ENCODE assay signal across 8 mouse cellular contexts in genomic region chr9:120570741-120571592, GRCm38 (mm10). TPM values are rescaled to one million over a fixed set of nuclear protein-coding genes. Genes with fewer than 3 reads are reported as not detected.
DNase-seq lines count a peak whose midpoint lies in the region; ATAC-seq and TF ChIP-seq lines count a peak whose summit lies in the region.

Gene Rpl14 (plus strand): TSS chr9:120571444.

- peak; percentile 95 for ATAC-seq in kidney, embryonic 16.5 days (ENCODE audit: low FRiP score, low TSS enrichment)

- H3K36me3 ChIP-seq in heart, embryonic 10.5 days: peaks cover 37% of the 10 kb centered on the region
- peaks cover 34% of the 10 kb centered on the region for H3K36me3 ChIP-seq in kidney, embryonic 16.5 days (ENCODE audit: insufficient read depth, low read length)
- H3K36me3 ChIP-seq in liver, adult 2 months (ENCODE audit: control insufficient read depth, insufficient read depth, low read length): peaks cover 23% of the 10 kb centered on the region; the same call in 1 of the 2 replicates
- peaks cover 35% of the 10 kb centered on the region for H3K36me3 ChIP-seq in myocyte (ENCODE audit: control insufficient read depth, insufficient read depth)
- H3K36me3 ChIP-seq in splenic B cell, adult 2 months (ENCODE audit: control insufficient read depth, insufficient read depth, low read length, poor library complexity, severe bottlenecking): peaks cover 4% of the 10 kb centered on the region

- WGBS in heart, embryonic 10.5 days: 5% methylated on average over 43 of the region's 43 CpGs
- WGBS in kidney, embryonic 16.5 days: 5% methylated on average over 43 of the region's 43 CpGs
- 3% methylated on average over 43 of the region's 43 CpGs for WGBS in liver, adult 2 months

- H3K4me3 ChIP-seq in bone marrow macrophage, adult 2 months (ENCODE audit: insufficient read depth, low read length): peak within 1 kb of the TSS; percentile 89
- H3K4me3 ChIP-seq in embryonic fibroblast, embryonic 13.5 days (ENCODE audit: insufficient read depth, low read length): peak within 1 kb of the TSS; percentile 98
- H3K4me3 ChIP-seq in heart, embryonic 10.5 days: peak within 1 kb of the TSS; percentile 98
- peak within 1 kb of the TSS; percentile 70 for H3K4me3 ChIP-seq in kidney, embryonic 16.5 days (ENCODE audit: low read length)
- peak within 1 kb of the TSS; percentile 95 for H3K4me3 ChIP-seq in liver, adult 2 months (ENCODE audit: insufficient read depth, low read depth, low read length)
- peak within 1 kb of the TSS; percentile 86 for H3K4me3 ChIP-seq in myocyte

- no peak for TF ChIP-seq CTCF in bone marrow macrophage, adult 2 months (IDR thresholded peaks at IDR 0.05; ENCODE audit: low read depth, low read length)
- TF ChIP-seq CTCF in embryonic fibroblast, embryonic 13.5 days (IDR thresholded peaks at IDR 0.05; ENCODE audit: borderline replicate concordance, insufficient read depth, low read length): no peak
- no peak for TF ChIP-seq CTCF in liver, adult 2 months (IDR thresholded peaks at IDR 0.05; ENCODE audit: low read depth, low read length)

- H3K4me2 ChIP-seq in kidney, embryonic 16.5 days (replicated peaks; ENCODE audit: low read depth, low read length): peak within 1 kb of the TSS; percentile 87
- H3K4me2 ChIP-seq in myocyte (ENCODE audit: low read depth): peak within 1 kb of the TSS; percentile 98

- peak within 1 kb of the TSS; percentile 81 for H3K9ac ChIP-seq in kidney, embryonic 16.5 days (replicated peaks; ENCODE audit: low read length)
- H3K9ac ChIP-seq in liver, adult 2 months (ENCODE audit: low read depth, low read length): peak within 1 kb of the TSS; percentile 99

- H3K79me2 ChIP-seq in liver, adult 2 months (ENCODE audit: control insufficient read depth, insufficient read depth, low read length): peaks cover 10% of the 10 kb centered on the region; the same call in 1 of the 2 replicates
- H3K79me2 ChIP-seq in myocyte (ENCODE audit: control insufficient read depth, insufficient read depth): peaks cover 23% of the 10 kb centered on the region

- peak within 1 kb of the TSS; percentile 71 for H3ac ChIP-seq in myocyte (ENCODE audit: control insufficient read depth, insufficient read length)

- H3K4me1 ChIP-seq in bone marrow macrophage, adult 2 months (ENCODE audit: control insufficient read depth, insufficient read depth, low read length): peaks cover 12% of the 10 kb centered on the region
- H3K4me1 ChIP-seq in embryonic fibroblast, embryonic 13.5 days (ENCODE audit: control insufficient read depth, insufficient read depth, low read length): peaks cover 5% of the 10 kb centered on the region
- peaks cover 21% of the 10 kb centered on the region for H3K4me1 ChIP-seq in heart, embryonic 10.5 days
- peaks cover 17% of the 10 kb centered on the region for H3K4me1 ChIP-seq in kidney, embryonic 16.5 days (ENCODE audit: insufficient read depth, low read length)
- H3K4me1 ChIP-seq in liver, adult 2 months (ENCODE audit: control insufficient read depth, insufficient read depth, low read length): peaks cover 5% of the 10 kb centered on the region

- H3K27me3 ChIP-seq in heart, embryonic 10.5 days (ENCODE audit: insufficient read depth, poor library complexity, severe bottlenecking): no peaks in the 10 kb centered on the region
- no peaks in the 10 kb centered on the region for H3K27me3 ChIP-seq in kidney, embryonic 16.5 days (ENCODE audit: insufficient read depth, low read length)
- no peaks in the 10 kb centered on the region for H3K27me3 ChIP-seq in liver, adult 2 months (ENCODE audit: control insufficient read depth, insufficient read depth, low read length)
- H3K27me3 ChIP-seq in myocyte (ENCODE audit: control insufficient read depth, insufficient read depth, insufficient read length): no peaks in the 10 kb centered on the region
- H3K27me3 ChIP-seq in splenic B cell, adult 2 months (ENCODE audit: control insufficient read depth, insufficient read depth, low read length, poor library complexity, severe bottlenecking): no peaks in the 10 kb centered on the region; the same call in 1 of the 2 replicates

- peak; percentile 96 for DNase-seq in A20 (ENCODE audit: low read depth, low spot score)
- peak; percentile 99 for DNase-seq in heart, embryonic 10.5 days (ENCODE audit: low spot score)
- DNase-seq in liver, adult 2 months (ENCODE audit: extremely low read depth, low read depth, low spot score): peak; percentile 85
- DNase-seq in splenic B cell, adult 2 months (ENCODE audit: low read depth, low spot score): peak; percentile 98

- H3K27ac ChIP-seq in bone marrow macrophage, adult 2 months (ENCODE audit: insufficient read depth, low read depth, low read length): peak within 1 kb of the TSS; percentile 94
- peak within 1 kb of the TSS; percentile 51 for H3K27ac ChIP-seq in embryonic fibroblast, embryonic 13.5 days (ENCODE audit: insufficient read depth, low read length)
- H3K27ac ChIP-seq in heart, embryonic 10.5 days: peak within 1 kb of the TSS; percentile 99
- peak within 1 kb of the TSS; percentile 74 for H3K27ac ChIP-seq in kidney, embryonic 16.5 days (ENCODE audit: low read length)
- H3K27ac ChIP-seq in liver, adult 2 months (replicated peaks; ENCODE audit: insufficient read depth, low read depth, low read length): peak within 1 kb of the TSS; percentile 81

- H3K9me3 ChIP-seq in heart, embryonic 10.5 days: no peaks in the 10 kb centered on the region
- H3K9me3 ChIP-seq in kidney, embryonic 16.5 days (ENCODE audit: low read length): no peaks in the 10 kb centered on the region

- no peak for TF ChIP-seq POLR2A in bone marrow macrophage, adult 2 months (IDR thresholded peaks at IDR 0.05; ENCODE audit: borderline replicate concordance, low read depth, low read length)
- peak; percentile 86 for TF ChIP-seq POLR2A in embryonic fibroblast, embryonic 13.5 days (IDR thresholded peaks at IDR 0.05; ENCODE audit: low read depth, low read length)
- peak; percentile 87; the same call in 1 of the 2 replicates for TF ChIP-seq POLR2A in liver, adult 2 months (IDR thresholded peaks at IDR 0.05; ENCODE audit: extremely low read depth, insufficient read depth, low read length)
- TF ChIP-seq POLR2A in myocyte (IDR thresholded peaks at IDR 0.05; ENCODE audit: insufficient read length, low read depth): peak; percentile 99

TF ChIP-seq in myocyte, 11 proteins besides CTCF, POLR2A, EP300 and RAD21:
- TF ChIP-seq MYOG (IDR thresholded peaks at IDR 0.05; ENCODE audit: control insufficient read depth in 1 of 3, insufficient read depth in 1 of 3, insufficient read length in 2 of 3, low read depth in 2 of 3): peak in 1 of 3 experiments; percentile 38
- TF ChIP-seq POLR2AphosphoS2 (IDR thresholded peaks at IDR 0.05; ENCODE audit: insufficient read length, low read depth): peak; percentile 99
- peak; percentile 12 for TF ChIP-seq USF1 (IDR thresholded peaks at IDR 0.05; ENCODE audit: low read depth)
- TF ChIP-seq TCF12 (IDR thresholded peaks at IDR 0.05; ENCODE audit: insufficient read depth, poor library complexity, severe bottlenecking): no peak
- TF ChIP-seq MAX (IDR thresholded peaks at IDR 0.05; ENCODE audit: low read depth): peak; percentile 85
- no peak for TF ChIP-seq E2F4 (IDR thresholded peaks at IDR 0.05; ENCODE audit: insufficient read depth)
- no peak for TF ChIP-seq CEBPB (IDR thresholded peaks at IDR 0.05; ENCODE audit: insufficient read depth, poor library complexity, severe bottlenecking)

RNA-seq across cellular contexts. Expression of gene Rpl14, which starts in this region (rescaled TPM):
- polyA plus RNA-seq in bone marrow macrophage, adult 2 months (2012; ENCODE audit: insufficient read depth, insufficient read length, missing spikeins): 711 and 874 TPM in 2 replicates
- polyA plus RNA-seq in embryonic fibroblast, embryonic 13.5 days (2011; ENCODE audit: insufficient read length, low read depth, missing spikeins): 830 and 831 TPM in 2 replicates
- 536 and 638 TPM in 2 replicates for polyA plus RNA-seq in heart, embryonic 10.5 days (2016; fragmentation: Nextera tagmentation; extraction: Ambion mirVana)
- polyA plus RNA-seq in kidney, embryonic 16.5 days (2015; fragmentation: Nextera tagmentation; extraction: Ambion mirVana): 730 and 733 TPM in 2 replicates
- total RNA-seq in liver, adult 2 months (2014; rRNA removed): 174 and 242 TPM in 2 replicates
- polyA plus RNA-seq in liver, adult 2 months (2012; rRNA removed): 113 and 145 TPM in 2 replicates
- 1,509 TPM for polyA plus RNA-seq in myocyte (2012; fragmentation: generic; extraction: Trizol)

Comparison
In these comparisons a context has a peak if more than half of its experiments do, and no peak if none do; other contexts are left out.
1. Peak in every context shown above with its lines: DNase-seq, ATAC-seq, H3K4me3 ChIP-seq and H3K27ac ChIP-seq.